Mouse (Mus musculus) B cell, adult 2 months (primary cell): ENCODE data around the gene Iffo2.

Experiments used
- DNase-seq, 2 experiments: peaks; one replicate each; pipeline ENCODE4 v3.0.0; 2022

The Iffo2 gene

GRCm38 (mm10) chr4:139646916-139647315 is 116.6 kb downstream of the Iffo2 start:
- DNase-seq, result no peak

DNA sequence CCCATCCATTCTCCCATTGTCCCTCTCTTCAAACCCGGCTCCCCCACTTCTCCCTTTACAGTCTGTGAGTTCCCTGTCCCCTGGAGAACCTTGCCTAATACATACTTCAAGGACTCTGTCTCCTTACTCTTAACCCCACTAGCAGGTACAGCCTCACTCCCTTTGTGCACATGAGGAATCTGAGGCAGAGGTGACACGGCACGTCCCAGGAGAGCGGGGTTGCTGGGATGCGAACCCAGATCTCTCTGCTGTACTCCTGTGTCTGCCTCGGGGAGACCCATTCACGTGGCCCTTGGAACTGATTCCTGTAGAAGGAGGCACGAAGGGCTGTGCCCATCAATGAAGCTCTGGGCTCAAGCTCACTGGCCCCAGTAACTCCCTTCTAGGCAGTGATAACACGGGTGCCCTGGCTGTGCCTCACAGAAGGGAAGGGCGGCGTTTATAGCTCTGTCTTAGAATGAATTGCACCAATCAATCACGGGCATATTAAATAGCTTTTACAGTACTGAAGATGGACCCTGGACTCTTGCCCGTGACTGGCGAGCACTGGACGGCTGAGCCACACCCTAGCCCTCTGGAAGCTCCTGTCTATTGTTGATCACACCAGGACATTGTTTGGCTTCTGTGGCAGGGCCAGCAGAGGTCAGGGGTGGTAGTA is 119.9 kb downstream of the Iffo2 start:
- DNase-seq, result no peak

DNA sequence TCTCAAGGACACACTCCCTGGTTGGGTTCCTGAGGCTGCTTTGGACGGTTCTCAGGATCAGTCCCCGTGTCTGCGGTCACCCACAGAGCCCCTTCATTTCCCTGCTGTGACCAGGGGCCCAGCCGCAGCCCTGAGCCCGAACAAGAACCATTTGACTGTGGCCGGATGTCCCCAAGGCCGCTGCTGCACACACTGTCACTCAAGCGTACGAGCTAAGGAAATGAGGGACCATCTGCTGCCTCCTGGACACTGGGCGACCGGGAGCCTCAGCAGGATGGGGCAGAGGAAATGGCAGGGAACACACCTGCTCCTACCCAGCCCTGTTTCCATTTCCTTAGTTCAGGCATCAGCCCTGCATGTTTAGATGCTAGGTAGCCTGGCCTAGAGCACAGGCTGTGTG is 120.6 kb downstream of the Iffo2 start:
- no peak for DNase-seq

DNA sequence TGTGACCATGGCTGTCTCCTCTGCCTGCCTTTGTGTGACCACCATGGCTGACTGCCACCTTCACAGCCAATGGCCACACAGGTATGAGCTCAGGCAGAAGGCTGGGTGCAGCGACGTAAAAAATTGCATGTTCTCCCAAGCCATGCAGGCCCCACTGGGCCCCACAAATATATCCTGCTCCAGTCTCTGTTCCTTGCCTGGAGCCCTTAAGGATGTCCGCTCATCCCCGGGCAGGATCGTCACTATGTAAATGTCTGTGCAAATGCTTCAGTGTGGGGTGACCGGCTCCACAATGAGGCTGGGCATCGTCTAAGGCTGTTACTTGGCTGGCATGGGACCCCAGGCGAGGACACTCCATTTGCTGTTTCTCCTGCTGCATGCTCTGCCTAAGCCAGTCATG is 122.9 kb downstream of the Iffo2 start, which contains the start of gene Tas1r2:
Tas1r2 (plus strand) TSS at position 301 of the 400 bp plus-strand sequence.
- DNase-seq, result no peak

DNA sequence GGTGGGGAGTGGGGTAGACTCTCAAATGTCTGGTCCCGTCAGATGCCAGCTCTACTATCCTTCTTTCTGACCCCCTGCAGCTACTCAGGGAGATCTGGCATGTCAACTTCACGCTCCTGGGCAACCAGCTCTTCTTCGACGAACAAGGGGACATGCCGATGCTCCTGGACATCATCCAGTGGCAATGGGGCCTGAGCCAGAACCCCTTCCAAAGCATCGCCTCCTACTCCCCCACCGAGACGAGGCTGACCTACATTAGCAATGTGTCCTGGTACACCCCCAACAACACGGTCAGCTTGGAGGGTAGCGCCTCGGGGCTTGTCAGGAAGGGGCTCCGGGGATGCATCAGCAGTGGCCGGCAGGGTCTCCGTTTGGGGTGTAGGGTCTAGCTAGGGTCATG is 131.5 kb downstream of the Iffo2 start:
- DNase-seq, result no peak

- no peak for DNase-seq
These were observed 137.3 kb downstream of the Iffo2 start for GRCm38 (mm10) chr4:139667632-139668031.

DNA sequence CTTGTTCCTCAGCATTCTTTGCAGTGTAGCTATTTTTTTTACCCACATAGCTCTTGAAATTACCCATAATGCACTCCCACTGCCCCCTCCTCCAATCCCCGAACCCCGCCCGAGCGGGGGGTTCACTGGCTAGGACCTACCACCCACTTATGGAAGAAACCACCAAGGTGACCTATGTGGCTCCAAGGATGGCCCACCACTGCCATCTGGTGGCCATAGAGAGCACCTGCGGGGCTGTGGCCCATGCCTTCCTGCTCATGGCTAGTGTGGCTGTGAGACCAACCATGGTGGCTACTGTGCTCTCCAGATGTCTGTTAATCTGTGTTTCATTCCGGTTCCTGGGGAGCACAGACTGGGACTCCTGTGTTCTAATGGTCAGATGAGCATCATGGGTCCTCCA is 139.5 kb downstream of the Iffo2 start:
- peak; percentile 70 to 71 for DNase-seq
